Mouse (Mus musculus) liver, embryonic 15.5 days (tissue): ENCODE measurements at regions not wholly inside any gene's neighbourhood (a gene's known extent, or its start where the extent isn't known, plus 50 kb on each side); places are given as distances from the start of the nearest gene placed in this dataset.

Experiments
- ATAC-seq: fragments of 200-750 bp; cut with Nextera tagmentation; 2 replicates; pipeline ENCODE4 v1.8.0; 2017; ENCODE audit warnings: moderate number of reproducible peaks, mild to moderate bottlenecking, moderate library complexity; ENCODE audit not compliant: insufficient read depth
- H3K27ac ChIP-seq: fragments of 300-500 bp; sonication (generic); replicated peaks from 2 replicates; pipeline ENCODE4 v1.5.1; 2015; ENCODE audit warnings: mild to moderate bottlenecking, inconsistent platforms
- H3K27me3 ChIP-seq: fragments of 300-500 bp; sonication (generic); 2 replicates; pipeline ENCODE4 v1.6.1; 2015; ENCODE audit warnings: mild to moderate bottlenecking, inconsistent platforms
- H3K36me3 ChIP-seq: fragments of 300-500 bp; sonication (generic); replicated peaks from 2 replicates; pipeline ENCODE4 v1.6.1; 2015; ENCODE audit warnings: moderate library complexity, mild to moderate bottlenecking, inconsistent platforms
- H3K4me1 ChIP-seq: fragments of 300-500 bp; sonication (generic); replicated peaks from 2 replicates; pipeline ENCODE4 v1.6.1; 2015; ENCODE audit warnings: inconsistent platforms
- H3K4me2 ChIP-seq: fragments of 300-500 bp; sonication (generic); 2 replicates; pipeline ENCODE4 v1.6.1; 2015; ENCODE audit warnings: moderate library complexity, mild to moderate bottlenecking, inconsistent platforms
- H3K4me3 ChIP-seq: fragments of 300-500 bp; sonication (generic); replicated peaks from 2 replicates; pipeline ENCODE4 v1.5.1; 2015; ENCODE audit warnings: mild to moderate bottlenecking, inconsistent platforms
- H3K9ac ChIP-seq: fragments of 300-500 bp; sonication (generic); 2 replicates; pipeline ENCODE4 v1.6.1; 2015; ENCODE audit warnings: moderate library complexity, mild to moderate bottlenecking, inconsistent platforms
- H3K9me3 ChIP-seq: fragments of 300-500 bp; sonication (generic); replicated peaks from 2 replicates; pipeline ENCODE4 v1.6.1; 2016; ENCODE audit warnings: inconsistent platforms
- WGBS: fragments of 180-500 bp; shearing (Covaris S2); methylation state at CpG from one replicate; pipeline ENCODE4 v1.1.7; 2015; ENCODE audit warnings: mixed read lengths; ENCODE audit not compliant: insufficient replicate concordance; 5-methylcytosine and 5-hydroxymethylcytosine counted together

GRCm38 (mm10) chr16:15254669-15255068 is 62.6 kb upstream of the Gm21897 start:
- Histone ChIP-seq H3K27me3 (no peaks in the 10 kb centered on the region), H3K4me1 (no peaks in the 10 kb centered on the region), H3K4me2 (no peak overlapping the region), H3K36me3 (no peaks in the 10 kb centered on the region), H3K4me3 (no peak overlapping the region), H3K9me3 (no peaks in the 10 kb centered on the region), H3K9ac (no peak overlapping the region), H3K27ac (no peak overlapping the region)
- ATAC-seq = no peak
- whole genome bisulfite sequencing = 49% methylated on average over 2 of the region's 2 CpGs

GRCm38 (mm10) chr16:15259474-15259873 is 57.8 kb upstream of the Gm21897 start:
- WGBS = 46% methylated on average over 6 of the region's 6 CpGs
- Histone ChIP-seq H3K9ac (no peak overlapping the region), H3K9me3 (no peaks in the 10 kb centered on the region), H3K27ac (no peak overlapping the region), H3K4me3 (no peak overlapping the region), H3K36me3 (no peaks in the 10 kb centered on the region), H3K27me3 (no peaks in the 10 kb centered on the region), H3K4me1 (no peaks in the 10 kb centered on the region), H3K4me2 (no peak overlapping the region)
- ATAC-seq = no peak

- ATAC-seq = no peak
- 59% methylated on average over 4 of the region's 4 CpGs for WGBS
- no peak overlapping the region for H3K9ac ChIP-seq
- no peaks in the 10 kb centered on the region for H3K4me1 ChIP-seq
- H3K9me3 ChIP-seq = no peaks in the 10 kb centered on the region
- H3K27ac ChIP-seq = no peak overlapping the region
- no peaks in the 10 kb centered on the region for H3K27me3 ChIP-seq
- H3K36me3 ChIP-seq = no peaks in the 10 kb centered on the region
- H3K4me2 ChIP-seq = no peak overlapping the region
- H3K4me3 ChIP-seq = no peak overlapping the region
Observed at GRCm38 (mm10) chr16:15260069-15260468, 57.2 kb upstream of the Gm21897 start.
